Mouse (Mus musculus): ENCODE results near the gene Msmp. TPM values are rescaled to one million over a fixed set of nuclear protein-coding genes. Genes with fewer than 3 reads are reported as not detected.

The Msmp gene
- polyA plus RNA-seq (2015; fragmentation: Nextera tagmentation; extraction: Ambion mirVana), result 2.6 TPM in 1 of 2 replicates, not detected in the other

GRCm38 (mm10) chr4:43584444-43585416 lies at the start of gene Msmp:
Gene Msmp, minus strand, starts transcription at chr4:43584494.
- WGBS, result 71% methylated on average over 12 of the region's 12 CpGs
- ATAC-seq (ENCODE audit: low FRiP score), result no peak
- no peaks in the 10 kb centered on the region for H3K27me3 ChIP-seq

GRCm38 (mm10) chr4:43633736-43634135 lies 49.4 kb upstream of the Msmp start:
- no peaks in the 10 kb centered on the region for H3K9me3 ChIP-seq
- peaks cover 59% of the 10 kb centered on the region for H3K4me1 ChIP-seq (replicated peaks)
- H3K4me3 ChIP-seq, result no peak overlapping the region
- H3K27me3 ChIP-seq, result no peaks in the 10 kb centered on the region
- H3K36me3 ChIP-seq, result no peaks in the 10 kb centered on the region
- H3K27ac ChIP-seq, result no peak overlapping the region
- peak overlapping the region; percentile 86; the same call in 1 of the 2 replicates for H3K9ac ChIP-seq
- no peak for ATAC-seq (ENCODE audit: low FRiP score)
- peak overlapping the region; percentile 83 for H3K4me2 ChIP-seq
- 100% methylated on average over 2 of the region's 2 CpGs for WGBS

More at GRCm38 (mm10) chr4:43584444-43585416, at the start of gene Msmp:
- H3K4me2 ChIP-seq, result no peak within 1 kb of the TSS
- H3K9ac ChIP-seq, result no peak within 1 kb of the TSS
- peaks cover 49% of the 10 kb centered on the region for H3K36me3 ChIP-seq
- H3K27ac ChIP-seq, result no peak within 1 kb of the TSS
- H3K4me1 ChIP-seq (replicated peaks), result peaks cover 7% of the 10 kb centered on the region
- H3K4me3 ChIP-seq, result no peak within 1 kb of the TSS
- H3K9me3 ChIP-seq, result no peaks in the 10 kb centered on the region

GRCm38 (mm10) chr4:43633296-43633695 lies 49.0 kb upstream of the Msmp start:
- 71% methylated on average over 8 of the region's 8 CpGs for WGBS
- H3K4me1 ChIP-seq (replicated peaks), result peaks cover 59% of the 10 kb centered on the region
- no peaks in the 10 kb centered on the region for H3K27me3 ChIP-seq
- H3K4me2 ChIP-seq, result peak overlapping the region; percentile 83
- no peaks in the 10 kb centered on the region for H3K36me3 ChIP-seq
- no peak overlapping the region for H3K27ac ChIP-seq
- no peaks in the 10 kb centered on the region for H3K9me3 ChIP-seq
- no peak for ATAC-seq (ENCODE audit: low FRiP score)
- H3K4me3 ChIP-seq, result peak overlapping the region; percentile 0; the same call in 1 of the 2 replicates
- H3K9ac ChIP-seq, result peak overlapping the region; percentile 86; the same call in 1 of the 2 replicates

GRCm38 (mm10) chr4:43631956-43632920 lies 47.9 kb upstream of the Msmp start:
- Histone ChIP-seq H3K36me3 (no peaks in the 10 kb centered on the region), H3K4me1 (replicated peaks) (peaks cover 59% of the 10 kb centered on the region), H3K4me2 (peak overlapping the region; percentile 83), H3K27ac (peak overlapping the region; percentile 93), H3K4me3 (peak overlapping the region; percentile 63), H3K9ac (peak overlapping the region; percentile 86), H3K27me3 (no peaks in the 10 kb centered on the region), H3K9me3 (no peaks in the 10 kb centered on the region)
- WGBS, result 44% methylated on average over 42 of the region's 42 CpGs
- ATAC-seq (ENCODE audit: low FRiP score), result peak; percentile 29

GRCm38 (mm10) chr4:43631046-43631955 lies 47.0 kb upstream of the Msmp start, which contains the start of gene Npr2:
Gene Npr2, plus strand, starts transcription at chr4:43631935.
- WGBS, result under 1% methylated on average over 36 of the region's 70 CpGs
- H3K4me3 ChIP-seq, result peak within 1 kb of the TSS; percentile 63
- H3K4me1 ChIP-seq (replicated peaks), result peaks cover 59% of the 10 kb centered on the region
- H3K27me3 ChIP-seq, result no peaks in the 10 kb centered on the region
- H3K9me3 ChIP-seq, result no peaks in the 10 kb centered on the region
- H3K9ac ChIP-seq, result peak within 1 kb of the TSS; percentile 86
- peak within 1 kb of the TSS; percentile 93 for H3K27ac ChIP-seq
- H3K36me3 ChIP-seq, result no peaks in the 10 kb centered on the region
- H3K4me2 ChIP-seq, result peak within 1 kb of the TSS; percentile 83
- ATAC-seq (ENCODE audit: low FRiP score), result peak; percentile 44

GRCm38 (mm10) chr4:43630671-43631045 lies 46.4 kb upstream of the Msmp start:
- Histone ChIP-seq H3K27me3 (no peaks in the 10 kb centered on the region), H3K36me3 (no peaks in the 10 kb centered on the region), H3K27ac (peak overlapping the region; percentile 93), H3K9ac (peak overlapping the region; percentile 86; the same call in 1 of the 2 replicates), H3K4me1 (replicated peaks) (peaks cover 53% of the 10 kb centered on the region), H3K4me3 (peak overlapping the region; percentile 63), H3K4me2 (peak overlapping the region; percentile 83), H3K9me3 (peaks cover under 1% of the 10 kb centered on the region; the same call in 1 of the 2 replicates)
- ATAC-seq (ENCODE audit: low FRiP score), result peak; percentile 19
- WGBS, result 13% methylated on average over 5 of the region's 5 CpGs

GRCm38 (mm10) chr4:43630030-43630581 lies 45.8 kb upstream of the Msmp start:
- WGBS, result 0% methylated on average over 5 of the region's 5 CpGs
- Histone ChIP-seq H3K36me3 (no peaks in the 10 kb centered on the region), H3K9me3 (peaks cover 6% of the 10 kb centered on the region), H3K9ac (no peak overlapping the region), H3K27me3 (no peaks in the 10 kb centered on the region), H3K27ac (peak overlapping the region; percentile 93), H3K4me2 (peak overlapping the region; percentile 32), H3K4me1 (replicated peaks) (peaks cover 47% of the 10 kb centered on the region), H3K4me3 (no peak overlapping the region)
- ATAC-seq (ENCODE audit: low FRiP score), result peak; percentile 64

- peaks cover 10% of the 10 kb centered on the region for H3K9me3 ChIP-seq
- no peak for ATAC-seq (ENCODE audit: low FRiP score)
- no peaks in the 10 kb centered on the region for H3K36me3 ChIP-seq
- H3K4me3 ChIP-seq, result no peak overlapping the region
- no peak overlapping the region for H3K9ac ChIP-seq
- WGBS, result 48% methylated on average over 20 of the region's 20 CpGs
- 0 out of 2 replicates have a peak overlapping the region, but pooled peaks have one; percentile 13 for H3K4me2 ChIP-seq
- H3K27ac ChIP-seq, result no peak overlapping the region
- no peaks in the 10 kb centered on the region for H3K27me3 ChIP-seq
- H3K4me1 ChIP-seq (replicated peaks), result peaks cover 40% of the 10 kb centered on the region
Observed at GRCm38 (mm10) chr4:43629106-43629817, 45.0 kb upstream of the Msmp start.

GRCm38 (mm10) chr4:43620146-43620778 lies 36.0 kb upstream of the Msmp start:
- Histone ChIP-seq H3K27me3 (no peaks in the 10 kb centered on the region), H3K36me3 (no peaks in the 10 kb centered on the region), H3K9ac (no peak overlapping the region), H3K9me3 (peaks cover 11% of the 10 kb centered on the region), H3K27ac (no peak overlapping the region), H3K4me1 (replicated peaks) (no peaks in the 10 kb centered on the region), H3K4me2 (no peak overlapping the region), H3K4me3 (no peak overlapping the region)
- 86% methylated on average over 4 of the region's 4 CpGs for WGBS
- no peak for ATAC-seq (ENCODE audit: low FRiP score)

GRCm38 (mm10) chr4:43613060-43613730 lies 28.9 kb upstream of the Msmp start:
- Histone ChIP-seq H3K27me3 (no peaks in the 10 kb centered on the region), H3K4me3 (no peak overlapping the region), H3K27ac (no peak overlapping the region), H3K36me3 (no peaks in the 10 kb centered on the region), H3K4me2 (no peak overlapping the region), H3K4me1 (replicated peaks) (no peaks in the 10 kb centered on the region), H3K9ac (no peak overlapping the region), H3K9me3 (no peaks in the 10 kb centered on the region)
- WGBS, result 64% methylated on average over 3 of the region's 3 CpGs
- no peak for ATAC-seq (ENCODE audit: low FRiP score)
